Mouse (Mus musculus): ENCODE measurements around the gene Gm28044. TPM values are rescaled to one million over a fixed set of nuclear protein-coding genes. Genes with fewer than 3 reads are reported as not detected.

Gene Gm28044
- 1.4 TPM for polyA plus RNA-seq (2014; fragmentation: Illumina TruSeq; extraction: RNeasy Lipid Tissue Mini Kit (QIAGEN cat#74804); ENCODE audit: low read depth, low replicate concordance)

DNA sequence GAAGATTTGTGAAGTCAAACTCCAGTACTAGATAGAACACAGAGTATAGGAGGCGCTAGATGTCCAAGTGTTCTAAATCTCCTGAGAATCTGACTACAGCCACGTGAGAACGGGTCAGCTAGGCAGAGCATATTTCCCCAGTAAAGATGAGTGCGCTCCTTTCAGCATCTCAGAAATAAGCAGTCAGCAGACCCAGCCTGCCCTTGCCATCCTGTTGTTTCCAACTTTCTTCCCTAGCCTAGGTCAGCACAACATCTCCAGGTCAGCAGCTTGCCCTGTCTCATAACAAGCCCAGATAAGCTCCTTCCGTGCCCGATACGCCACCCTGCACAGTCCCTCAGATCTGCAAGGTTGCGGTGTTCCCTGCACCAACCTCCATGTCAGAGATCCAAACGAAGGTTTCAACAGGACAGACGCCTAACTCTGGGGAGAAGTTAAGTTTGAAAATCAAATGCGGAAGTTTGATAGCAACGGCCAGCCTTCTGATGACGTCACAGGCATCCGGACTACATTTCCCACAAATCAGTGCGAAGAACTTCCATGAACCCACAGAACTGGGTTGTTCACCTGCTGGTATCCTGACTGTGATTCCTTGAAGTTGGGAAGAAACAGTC lies at the start of gene Gm28044, which contains the start of gene Zfp953:
Gene Gm28044, minus strand, starts transcription at position 406 of the 614 bp plus-strand sequence.
Gene Zfp953, minus strand, starts transcription at position 475 of the 614 bp plus-strand sequence.

GRCm38 (mm10) chr13:67399183-67399903 lies 39.0 kb upstream of the Gm28044 start, which contains the start of gene Zfp429:
TSS of gene Zfp429 (minus strand) at chr13:67399819.

DNA sequence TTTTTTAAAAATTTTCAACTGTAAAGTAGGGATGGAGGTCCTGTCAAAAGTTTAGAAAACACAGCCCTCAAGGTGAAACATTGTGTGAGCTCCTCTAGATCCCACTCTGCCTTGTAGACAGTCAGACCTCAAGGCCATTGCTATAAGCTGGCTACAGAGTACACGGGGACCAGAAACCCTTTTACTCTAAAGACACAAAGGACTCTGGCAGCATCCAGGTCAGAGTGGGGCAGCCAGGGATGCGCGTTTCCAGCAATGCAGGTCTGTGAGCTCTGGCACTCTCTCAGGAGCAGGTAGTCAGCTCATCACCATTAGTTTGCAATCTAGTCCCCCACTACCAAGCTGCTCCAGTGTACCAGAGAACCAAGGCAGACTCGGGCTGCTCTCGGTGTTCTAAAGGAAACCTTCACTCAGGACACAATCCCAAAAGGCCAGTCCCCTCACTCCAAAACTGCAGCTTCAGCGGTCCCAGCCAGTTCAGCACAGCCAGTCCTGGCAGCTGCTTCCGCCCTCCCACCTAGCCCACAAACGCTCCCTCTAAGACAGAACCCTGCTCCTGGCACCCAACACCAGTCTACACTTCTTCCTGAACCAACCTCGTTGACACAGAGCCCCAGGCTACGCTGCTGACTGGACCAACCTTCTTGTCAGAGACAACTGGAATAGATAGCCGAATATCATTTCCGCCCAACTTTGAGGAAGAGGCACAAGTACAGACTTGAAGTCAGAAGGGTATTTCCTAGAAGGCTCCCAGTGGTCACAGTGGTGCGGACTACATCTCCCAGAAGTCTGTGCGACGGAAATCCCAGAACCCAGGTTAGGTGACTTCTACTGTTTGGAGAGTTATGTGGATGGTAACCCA lies 14.9 kb upstream of the Gm28044 start, which contains the start of the genes Gm28041 and Zfp456:
Gene Gm28041, minus strand, starts transcription at position 684 of the 862 bp plus-strand sequence.
Gene Zfp456, minus strand, starts transcription at position 761 of the 862 bp plus-strand sequence.

GRCm38 (mm10) chr13:67332019-67332724 lies 28.2 kb downstream of the Gm28044 start, which contains the start of gene Zfp595:
TSS of gene Zfp595 (minus strand) at chr13:67332570.

DNA sequence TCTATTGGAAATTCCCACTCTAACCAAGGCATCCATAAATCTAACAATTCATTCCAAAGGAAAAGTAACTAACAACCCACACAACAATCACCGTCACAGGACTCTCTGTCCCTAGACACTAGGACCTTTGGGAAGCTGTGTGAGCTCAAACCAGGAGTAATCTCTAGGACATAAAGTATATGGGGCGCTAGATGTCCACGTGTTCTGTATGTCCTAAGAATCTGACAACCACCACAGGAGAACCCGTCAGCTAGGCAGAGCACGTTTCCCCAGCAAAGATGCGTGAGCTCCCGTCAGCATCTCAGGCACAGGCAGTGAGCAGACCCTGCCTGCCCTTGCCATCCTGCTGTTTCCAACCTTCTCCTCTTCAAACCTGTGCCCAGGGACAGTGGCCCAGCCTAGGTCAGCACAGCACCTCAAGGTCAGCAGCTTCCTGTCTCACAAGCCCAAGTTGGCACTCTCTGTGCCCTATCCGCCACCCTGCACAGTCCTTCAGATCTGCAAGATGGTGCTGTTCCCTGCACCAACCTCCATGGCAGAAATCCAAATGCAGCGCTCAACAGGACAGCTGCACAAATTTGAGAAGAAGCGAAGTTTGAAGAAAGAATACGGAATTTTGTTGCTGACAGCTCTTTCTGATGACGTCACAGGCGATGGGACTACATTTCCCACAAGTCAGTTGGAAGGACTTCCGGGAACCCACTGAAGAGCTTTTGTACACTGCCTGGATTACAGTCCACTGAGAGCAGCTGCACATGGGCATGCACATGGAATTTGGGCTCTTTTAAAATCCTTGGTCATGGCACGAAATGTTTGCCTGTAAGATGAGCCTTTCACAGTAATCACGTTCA lies 54.3 kb downstream of the Gm28044 start, which contains the start of gene Zfp457:
Gene Zfp457, minus strand, starts transcription at position 664 of the 851 bp plus-strand sequence.

GRCm38 (mm10) chr13:67278314-67278713 lies 82.0 kb downstream of the Gm28044 start, which contains the start of gene Zfp458:
TSS of gene Zfp458 (minus strand) at chr13:67278466.

Other genes starting within 250 kb of the Gm28044 start
- gene Rslcan18, start 244.3 kb downstream of the Gm28044 start, polyA plus RNA-seq (2014; fragmentation: Illumina TruSeq; extraction: RNeasy Lipid Tissue Mini Kit (QIAGEN cat#74804); ENCODE audit: low read depth, low replicate concordance), result 1.6 TPM
- 27.6 TPM for gene Zfp759, start 238.9 kb downstream of the Gm28044 start, polyA plus RNA-seq (2014; fragmentation: Illumina TruSeq; extraction: RNeasy Lipid Tissue Mini Kit (QIAGEN cat#74804); ENCODE audit: low read depth, low replicate concordance)
- gene Rsl1, start 187.4 kb downstream of the Gm28044 start, polyA plus RNA-seq (2014; fragmentation: Illumina TruSeq; extraction: RNeasy Lipid Tissue Mini Kit (QIAGEN cat#74804); ENCODE audit: low read depth, low replicate concordance), result 33.6 TPM
- 12.7 TPM for gene Zfp455, start 166.0 kb downstream of the Gm28044 start, polyA plus RNA-seq (2014; fragmentation: Illumina TruSeq; extraction: RNeasy Lipid Tissue Mini Kit (QIAGEN cat#74804); ENCODE audit: low read depth, low replicate concordance)
- 11.1 TPM for gene Zfp458, start 82.1 kb downstream of the Gm28044 start, polyA plus RNA-seq (2014; fragmentation: Illumina TruSeq; extraction: RNeasy Lipid Tissue Mini Kit (QIAGEN cat#74804); ENCODE audit: low read depth, low replicate concordance)
- gene Zfp457, start 54.1 kb downstream of the Gm28044 start, polyA plus RNA-seq (2014; fragmentation: Illumina TruSeq; extraction: RNeasy Lipid Tissue Mini Kit (QIAGEN cat#74804); ENCODE audit: low read depth, low replicate concordance), result 2.4 TPM
- gene Zfp595, start 28.0 kb downstream of the Gm28044 start, polyA plus RNA-seq (2014; fragmentation: Illumina TruSeq; extraction: RNeasy Lipid Tissue Mini Kit (QIAGEN cat#74804); ENCODE audit: low read depth, low replicate concordance), result 42.2 TPM
- gene Zfp953, start 69 bp upstream of the Gm28044 start, polyA plus RNA-seq (2014; fragmentation: Illumina TruSeq; extraction: RNeasy Lipid Tissue Mini Kit (QIAGEN cat#74804); ENCODE audit: low read depth, low replicate concordance), result 27.4 TPM
- gene Gm28041, start 15.2 kb upstream of the Gm28044 start, polyA plus RNA-seq (2014; fragmentation: Illumina TruSeq; extraction: RNeasy Lipid Tissue Mini Kit (QIAGEN cat#74804); ENCODE audit: low read depth, low replicate concordance), result 2.2 TPM
- gene Zfp456, start 15.3 kb upstream of the Gm28044 start, polyA plus RNA-seq (2014; fragmentation: Illumina TruSeq; extraction: RNeasy Lipid Tissue Mini Kit (QIAGEN cat#74804); ENCODE audit: low read depth, low replicate concordance), result 16.1 TPM
- 49.9 TPM for gene Zfp429, start 39.3 kb upstream of the Gm28044 start, polyA plus RNA-seq (2014; fragmentation: Illumina TruSeq; extraction: RNeasy Lipid Tissue Mini Kit (QIAGEN cat#74804); ENCODE audit: low read depth, low replicate concordance)
- 8.2 TPM for gene Zfp459, start 60.9 kb upstream of the Gm28044 start, polyA plus RNA-seq (2014; fragmentation: Illumina TruSeq; extraction: RNeasy Lipid Tissue Mini Kit (QIAGEN cat#74804); ENCODE audit: low read depth, low replicate concordance)
- gene Zfp874a, start 91.1 kb upstream of the Gm28044 start, polyA plus RNA-seq (2014; fragmentation: Illumina TruSeq; extraction: RNeasy Lipid Tissue Mini Kit (QIAGEN cat#74804); ENCODE audit: low read depth, low replicate concordance), result 69.4 TPM
- 55.0 TPM for gene Zfp874b, start 123.7 kb upstream of the Gm28044 start, polyA plus RNA-seq (2014; fragmentation: Illumina TruSeq; extraction: RNeasy Lipid Tissue Mini Kit (QIAGEN cat#74804); ENCODE audit: low read depth, low replicate concordance)
- 38.5 TPM for gene Zfp58, start 140.0 kb upstream of the Gm28044 start, polyA plus RNA-seq (2014; fragmentation: Illumina TruSeq; extraction: RNeasy Lipid Tissue Mini Kit (QIAGEN cat#74804); ENCODE audit: low read depth, low replicate concordance)
- not detected for gene Gm26965, start 165.6 kb upstream of the Gm28044 start, polyA plus RNA-seq (2014; fragmentation: Illumina TruSeq; extraction: RNeasy Lipid Tissue Mini Kit (QIAGEN cat#74804); ENCODE audit: low read depth, low replicate concordance)
- gene Zfp87, start 165.6 kb upstream of the Gm28044 start, polyA plus RNA-seq (2014; fragmentation: Illumina TruSeq; extraction: RNeasy Lipid Tissue Mini Kit (QIAGEN cat#74804); ENCODE audit: low read depth, low replicate concordance), result 28.9 TPM
- 36.7 TPM for gene Zfp748, start 193.3 kb upstream of the Gm28044 start, polyA plus RNA-seq (2014; fragmentation: Illumina TruSeq; extraction: RNeasy Lipid Tissue Mini Kit (QIAGEN cat#74804); ENCODE audit: low read depth, low replicate concordance)
- 56.4 TPM for gene Zfp729b, start 249.2 kb upstream of the Gm28044 start, polyA plus RNA-seq (2014; fragmentation: Illumina TruSeq; extraction: RNeasy Lipid Tissue Mini Kit (QIAGEN cat#74804); ENCODE audit: low read depth, low replicate concordance)

Data from sigmoid colon, adult 10 weeks (tissue).